Mouse (Mus musculus) left cerebral cortex, postnatal 10 days (tissue): ENCODE measurements around the gene Gcg. TPM values are rescaled to one million over a fixed set of nuclear protein-coding genes. Genes with fewer than 3 reads are reported as not detected.

Experiments
- total RNA-seq, 2 experiments: library from RNA; stranded (reverse); gene quantifications; 2 replicates each; pipeline ENCODE4 v1.2.3; 2021

Gene Gcg
- total RNA-seq, 2 experiments from 2014 or later: 0.41 to 1.5 TPM

Other genes starting within 250 kb of the Gcg start
- gene Dpp4, start 71.4 kb downstream of the Gcg start, total RNA-seq: 1 to 10 TPM; 2.9 to 5.5 TPM
- 1 to 10 TPM; 2.6 to 4.0 TPM for gene Fap, start 90.4 kb upstream of the Gcg start, total RNA-seq
- gene Ifih1, start 162.6 kb upstream of the Gcg start, total RNA-seq: 1 to 10 TPM; 3.1 to 3.5 TPM
- gene Gca, start 180.6 kb upstream of the Gcg start, total RNA-seq: 1 to 10 TPM; 8.9 to 9.9 TPM